Mouse (Mus musculus) heart, postnatal 0 days (tissue): Measurements from ENCODE around the gene Eci3. TPM values are rescaled to one million over a fixed set of nuclear protein-coding genes. Genes with fewer than 3 reads are reported as not detected.

Experiments
- ATAC-seq: fragments of 200-750 bp; cut with Nextera tagmentation; 2 replicates; pipeline ENCODE4 v1.8.0; 2017; ENCODE audit warnings: low read depth, moderate number of reproducible peaks, moderate library complexity; ENCODE audit not compliant: insufficient read depth
- DNase-seq: peaks from one replicate; pipeline ENCODE4 v3.0.0-alpha.2; 2016; ENCODE audit warnings: low spot score
- H3K27ac ChIP-seq: fragments of 300-500 bp; sonication (generic); 2 replicates; pipeline ENCODE4 v1.5.1; 2014; ENCODE audit warnings: low read depth, mild to moderate bottlenecking
- H3K27me3 ChIP-seq: fragments of 300-500 bp; sonication (generic); 2 replicates; pipeline ENCODE4 v1.6.1; 2014; ENCODE audit warnings: low read length, mixed read lengths; ENCODE audit not compliant: control insufficient read depth, insufficient read depth
- H3K36me3 ChIP-seq: fragments of 300-500 bp; sonication (generic); replicated peaks from 2 replicates; pipeline ENCODE4 v1.6.1; 2014; ENCODE audit warnings: low read length, mixed read lengths; ENCODE audit not compliant: control insufficient read depth, insufficient read depth
- H3K4me1 ChIP-seq: fragments of 300-500 bp; sonication (generic); 2 replicates; pipeline ENCODE4 v1.6.1; 2014; ENCODE audit warnings: antibody characterized with exemption; ENCODE audit not compliant: control insufficient read depth, insufficient read depth
- H3K4me2 ChIP-seq: fragments of 300-500 bp; sonication (generic); 2 replicates; pipeline ENCODE4 v1.6.1; 2014; ENCODE audit warnings: low read depth, mild to moderate bottlenecking, low read length, moderate library complexity
- H3K4me3 ChIP-seq: fragments of 300-500 bp; sonication (generic); 2 replicates; pipeline ENCODE4 v1.5.1; 2014; ENCODE audit warnings: low read depth, low read length
- H3K9ac ChIP-seq: fragments of 300-500 bp; sonication (generic); replicated peaks from 2 replicates; pipeline ENCODE4 v1.6.1; 2014; ENCODE audit warnings: low read depth, low read length, mixed read lengths
- H3K9me3 ChIP-seq: fragments of 300-500 bp; sonication (generic); replicated peaks from 2 replicates; pipeline ENCODE4 v1.6.1; 2016; ENCODE audit warnings: low read length; ENCODE audit not compliant: control insufficient read depth
- CTCF ChIP-seq: IDR thresholded peaks from 2 replicates; pipeline ENCODE4 v1.5.1; 2016; ENCODE audit warnings: antibody characterized with exemption, control low read depth, low read depth
- EP300 ChIP-seq: IDR thresholded peaks from 2 replicates; pipeline ENCODE4 v1.6.1; 2016; ENCODE audit warnings: antibody characterized with exemption, low read depth
- WGBS: fragments of 180-500 bp; shearing (Covaris S2); extraction: QIAGEN DNeasy Blood & Tissue Kit; methylation state at CpG from one replicate; pipeline ENCODE4 v1.1.7; 2014; 5-methylcytosine and 5-hydroxymethylcytosine counted together
- polyA plus RNA-seq: library from polyadenylated mRNA; unstranded; fragments of >200 nt; fragmentation: Nextera tagmentation; extraction: Ambion mirVana; gene quantifications from 2 replicates; pipeline ENCODE4 v1.2.1, GENCODE M21; 2015
- total RNA-seq: library from RNA; depleted of rRNA; stranded (reverse); fragments of >200 nt; gene quantifications from 2 replicates; pipeline ENCODE4 v1.2.3, GENCODE M21; 2014; ENCODE audit warnings: low replicate concordance; rRNA removed

Eci3 gene
- total RNA-seq (not detected in 2 replicates), polyA plus RNA-seq (0.18 and 0.56 TPM in 2 replicates)

GRCm38 (mm10) chr13:34963511-34964397, at the start of gene Eci3:
TSS of gene Eci3 (minus strand) at chr13:34963810.
- peak within 1 kb of the TSS; percentile 42 for H3K9ac ChIP-seq
- peak within 1 kb of the TSS; percentile 93 for H3K4me2 ChIP-seq
- ATAC-seq, result peak; percentile 27; the same call in 1 of the 2 replicates
- H3K9me3 ChIP-seq, result no peaks in the 10 kb centered on the region
- 2% methylated on average over 32 of the region's 32 CpGs for WGBS
- DNase-seq, result no peak
- H3K27me3 ChIP-seq, result 0 out of 2 replicates have a peak, but pooled peaks cover 8% of the 10 kb centered on the region
- H3K27ac ChIP-seq, result no peak within 1 kb of the TSS
- H3K4me1 ChIP-seq, result peaks cover 13% of the 10 kb centered on the region; the same call in 1 of the 2 replicates
- peak within 1 kb of the TSS; percentile 49 for H3K4me3 ChIP-seq
- H3K36me3 ChIP-seq, result no peaks in the 10 kb centered on the region
- no peak for TF ChIP-seq CTCF
- TF ChIP-seq EP300, result no peak

GRCm38 (mm10) chr13:34995925-34996324, 32.3 kb upstream of the Eci3 start:
- TF ChIP-seq EP300 (no peak), CTCF (no peak)
- Histone ChIP-seq H3K36me3 (no peaks in the 10 kb centered on the region), H3K4me3 (no peak overlapping the region), H3K27me3 (no peaks in the 10 kb centered on the region), H3K9ac (no peak overlapping the region), H3K9me3 (no peaks in the 10 kb centered on the region; the same call in 1 of the 2 replicates), H3K4me1 (peaks cover 18% of the 10 kb centered on the region), H3K4me2 (no peak overlapping the region), H3K27ac (no peak overlapping the region)
- ATAC-seq (no peak), DNase-seq (no peak)
- WGBS, result 41% methylated on average over 2 of the region's 2 CpGs

GRCm38 (mm10) chr13:34993983-34994811, 30.6 kb upstream of the Eci3 start:
- Histone ChIP-seq H3K27me3 (no peaks in the 10 kb centered on the region), H3K4me2 (peak overlapping the region; percentile 72), H3K9me3 (no peaks in the 10 kb centered on the region; the same call in 1 of the 2 replicates), H3K4me3 (peak overlapping the region; percentile 76), H3K27ac (peak overlapping the region; percentile 97), H3K9ac (peak overlapping the region; percentile 93), H3K36me3 (peaks cover 9% of the 10 kb centered on the region), H3K4me1 (peaks cover 18% of the 10 kb centered on the region)
- no peak for TF ChIP-seq CTCF
- peak; percentile 69 for TF ChIP-seq EP300
- DNase-seq (peak; percentile 98), ATAC-seq (peak; percentile 98)
- WGBS, result under 1% methylated on average over 33 of the region's 33 CpGs

GRCm38 (mm10) chr13:34993595-34993982, 30.0 kb upstream of the Eci3 start:
- H3K9me3 ChIP-seq, result no peaks in the 10 kb centered on the region; the same call in 1 of the 2 replicates
- under 1% methylated on average over 22 of the region's 22 CpGs for WGBS
- 0 out of 2 replicates have a peak, but pooled peaks have one; percentile 10 for TF ChIP-seq EP300
- TF ChIP-seq CTCF, result no peak

DNA sequence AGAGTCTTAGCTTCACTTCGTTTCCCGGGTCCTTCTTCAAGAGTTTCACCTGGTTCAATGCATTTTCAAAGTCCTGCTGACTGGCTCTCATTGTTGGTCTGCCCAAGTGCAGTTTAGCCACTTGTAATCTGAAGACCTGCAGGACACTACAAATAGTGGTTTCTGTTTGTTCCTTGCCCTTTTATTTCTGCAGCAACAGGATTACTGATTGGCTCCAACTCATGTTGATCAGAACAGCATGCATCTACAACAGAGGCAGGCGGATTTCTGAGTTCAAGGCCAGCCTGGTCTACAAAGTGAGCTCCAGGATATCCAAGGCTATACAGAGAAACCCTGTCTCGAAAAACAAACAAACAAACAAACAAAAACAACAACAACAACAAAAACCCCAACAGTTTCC, 29.5 kb upstream of the Eci3 start:
- Histone ChIP-seq H3K9me3 (no peaks in the 10 kb centered on the region), H3K27ac (peak overlapping the region; percentile 97), H3K27me3 (no peaks in the 10 kb centered on the region), H3K9ac (peak overlapping the region; percentile 93; the same call in 1 of the 2 replicates), H3K4me3 (peak overlapping the region; percentile 76), H3K4me2 (peak overlapping the region; percentile 72), H3K36me3 (peaks cover 20% of the 10 kb centered on the region), H3K4me1 (peaks cover 18% of the 10 kb centered on the region)
- TF ChIP-seq EP300 (no peak), CTCF (no peak)
- DNase-seq, result no peak
- no peak for ATAC-seq
- 76% methylated on average over 4 of the region's 4 CpGs for WGBS

More at GRCm38 (mm10) chr13:34993595-34993982, 30.0 kb upstream of the Eci3 start:
- Histone ChIP-seq H3K4me2 (peak overlapping the region; percentile 72), H3K27me3 (no peaks in the 10 kb centered on the region), H3K9ac (peak overlapping the region; percentile 93), H3K4me1 (peaks cover 18% of the 10 kb centered on the region), H3K27ac (peak overlapping the region; percentile 97), H3K36me3 (peaks cover 15% of the 10 kb centered on the region), H3K4me3 (peak overlapping the region; percentile 76)
- DNase-seq, result no peak
- ATAC-seq, result peak; percentile 39
